Mouse (Mus musculus): Measurements from ENCODE around the gene Tnfsf4. TPM values are rescaled to one million over a fixed set of nuclear protein-coding genes. Genes with fewer than 3 reads are reported as not detected.

Tnfsf4 gene
- 0.02 TPM in 1 of 2 replicates, not detected in the other for polyA plus RNA-seq (2012; rRNA removed)

GRCm38 (mm10) chr1:161394931-161395459 is at the start of gene Tnfsf4:
Gene Tnfsf4, plus strand, starts transcription at chr1:161395409.

Other genes with a start within 250 kb of the Tnfsf4 start
- gene Tex50, start 236.1 kb upstream of the Tnfsf4 start, polyA plus RNA-seq (2012; rRNA removed) = not detected in 2 replicates
- gene Prdx6, start 144.2 kb upstream of the Tnfsf4 start, polyA plus RNA-seq (2012; rRNA removed) = 154 and 166 TPM in 2 replicates
- 0.05 and 0.06 TPM in 2 replicates for gene Tnfsf18, start 99.2 kb downstream of the Tnfsf4 start, polyA plus RNA-seq (2012; rRNA removed)

All from liver, embryonic 18 days (tissue).